Mouse (Mus musculus) G1E (cell line): ENCODE data around the gene Zfp853. TPM values are rescaled to one million over a fixed set of nuclear protein-coding genes. Genes with fewer than 3 reads are reported as not detected.

Source experiments
- ATAC-seq: 2 replicates; pipeline ENCODE4 v1.8.0; 2016; ENCODE audit warnings: mild to moderate bottlenecking; ENCODE audit not compliant: insufficient number of reproducible peaks, poor library complexity, low FRiP score, severe bottlenecking; ENCODE audit errors: extremely low read depth
- DNase-seq: peaks from one replicate; pipeline ENCODE4 v3.0.0; 2012; ENCODE audit warnings: low spot score
- H3K27me3 ChIP-seq: 2 replicates; pipeline ENCODE4 v1.6.1; 2012; ENCODE audit warnings: mild to moderate bottlenecking, low read length, inconsistent platforms; ENCODE audit not compliant: insufficient read depth
- H3K36me3 ChIP-seq: replicated peaks from 2 replicates; pipeline ENCODE3; 2012; ENCODE audit warnings: mild to moderate bottlenecking, inconsistent platforms
- H3K4me1 ChIP-seq: 2 replicates; pipeline ENCODE4 v1.6.1; 2012; ENCODE audit warnings: low read depth, low read length, inconsistent platforms, mixed read lengths; ENCODE audit not compliant: insufficient read depth
- H3K4me3 ChIP-seq: 2 replicates; pipeline ENCODE4 v1.5.1; 2012; ENCODE audit warnings: low read depth, mild to moderate bottlenecking, inconsistent platforms, low read length, moderate library complexity, mixed read lengths
- H3K9me3 ChIP-seq: replicated peaks from 2 replicates; pipeline ENCODE4 v1.6.1; 2012; ENCODE audit warnings: inconsistent platforms
- CTCF ChIP-seq: IDR thresholded peaks from 2 replicates; pipeline ENCODE4 v1.5.1; 2012; ENCODE audit warnings: low read depth, low read length, inconsistent platforms, mixed read lengths
- GATA1 ChIP-seq: IDR thresholded peaks from 2 replicates; pipeline ENCODE4 v1.6.1; 2012; ENCODE audit warnings: borderline replicate concordance, low read length, inconsistent platforms, mixed read lengths
- GATA2 ChIP-seq: IDR thresholded peaks from 2 replicates; pipeline ENCODE4 v1.6.1; 2012; ENCODE audit warnings: low read depth, low read length, inconsistent platforms, borderline replicate concordance
- POLR2AphosphoS5 ChIP-seq: IDR thresholded peaks from 2 replicates; pipeline ENCODE4 v1.6.1; 2012; ENCODE audit warnings: low read depth, low read length, inconsistent platforms; ENCODE audit not compliant: insufficient replicate concordance
- TAL1 ChIP-seq: conservative IDR thresholded peaks from 2 replicates; pipeline ENCODE4 v1.6.1; 2012; ENCODE audit warnings: low read depth, low read length, inconsistent platforms, mixed read lengths
- polyA plus RNA-seq: library from polyadenylated mRNA; stranded (reverse); fragments of >175 nt; gene quantifications from 2 replicates; pipeline ENCODE4 v1.2.3, GENCODE M21; 2012
- total RNA-seq, 2 experiments: library from RNA; stranded (forward) in 1 of 2; stranded (reverse) in 1 of 2; fragments of 200-1000 nt in 1 of 2; fragments of >200 nt in 1 of 2; fragmentation: Nextera tagmentation in 1 of 2; gene quantifications; 2 replicates each; pipeline ENCODE4 v1.2.3; 2014 to 2017

The Zfp853 gene
- total and polyA plus RNA-seq, 3 experiments, result 0.03 to 0.11 TPM; not detected in 1

- DNase-seq (no peak), ATAC-seq (no peak)
- peaks cover 6% of the 10 kb centered on the region for H3K36me3 ChIP-seq
- peaks cover 38% of the 10 kb centered on the region for H3K27me3 ChIP-seq
- H3K9me3 ChIP-seq, result peaks cover 9% of the 10 kb centered on the region
- no peaks in the 10 kb centered on the region; the same call in 1 of the 2 replicates for H3K4me1 ChIP-seq
- no peak for TF ChIP-seq CTCF
- no peak overlapping the region for H3K4me3 ChIP-seq
These were observed 5.6 kb downstream of the Zfp853 start for GRCm38 (mm10) chr5:143287774-143288328.

- DNase-seq (no peak), ATAC-seq (no peak; the same call in 1 of the 2 replicates)
- Histone ChIP-seq H3K9me3 (peaks cover 5% of the 10 kb centered on the region; the same call in 1 of the 2 replicates), H3K4me1 (no peaks in the 10 kb centered on the region; the same call in 1 of the 2 replicates), H3K27me3 (peaks cover 56% of the 10 kb centered on the region), H3K4me3 (no peak overlapping the region), H3K36me3 (peaks cover 4% of the 10 kb centered on the region)
- no peak for TF ChIP-seq GATA2
- no peak for TF ChIP-seq GATA1
- TF ChIP-seq TAL1, result no peak
These were observed 8.7 kb downstream of the Zfp853 start for GRCm38 (mm10) chr5:143284762-143285161.

- Histone ChIP-seq H3K36me3 (no peaks in the 10 kb centered on the region), H3K4me3 (no peak overlapping the region), H3K9me3 (no peaks in the 10 kb centered on the region), H3K27me3 (peaks cover 68% of the 10 kb centered on the region), H3K4me1 (peaks cover 17% of the 10 kb centered on the region)
- no peak for TF ChIP-seq GATA1
- no peak for TF ChIP-seq CTCF
- no peak for TF ChIP-seq POLR2AphosphoS5
- no peak for TF ChIP-seq GATA2
- no peak for TF ChIP-seq TAL1
- DNase-seq (no peak), ATAC-seq (no peak)
These were observed 14.2 kb downstream of the Zfp853 start for GRCm38 (mm10) chr5:143279247-143279646.

- DNase-seq, result no peak
These were observed 17.7 kb downstream of the Zfp853 start for GRCm38 (mm10) chr5:143275761-143276160.

GRCm38 (mm10) chr5:143272540-143273330 is 20.7 kb downstream of the Zfp853 start:
- H3K9me3 ChIP-seq, result no peaks in the 10 kb centered on the region
- H3K4me1 ChIP-seq, result peaks cover 67% of the 10 kb centered on the region
- peaks cover 25% of the 10 kb centered on the region for H3K27me3 ChIP-seq
- DNase-seq, result peak; percentile 70
- ATAC-seq, result peak; percentile 65; the same call in 1 of the 2 replicates
- TF ChIP-seq GATA1 (no peak), POLR2AphosphoS5 (no peak)
- H3K36me3 ChIP-seq, result peaks cover 12% of the 10 kb centered on the region
- H3K4me3 ChIP-seq, result peak overlapping the region; percentile 33; the same call in 1 of the 2 replicates

More at GRCm38 (mm10) chr5:143275761-143276160, 17.7 kb downstream of the Zfp853 start:
- TF ChIP-seq POLR2AphosphoS5, result no peak
- TF ChIP-seq CTCF, result no peak
- TF ChIP-seq GATA2, result no peak
- no peak for TF ChIP-seq GATA1
- TF ChIP-seq TAL1, result no peak
- Histone ChIP-seq H3K27me3 (peaks cover 49% of the 10 kb centered on the region), H3K4me3 (no peak overlapping the region), H3K36me3 (peaks cover 8% of the 10 kb centered on the region), H3K9me3 (no peaks in the 10 kb centered on the region), H3K4me1 (peaks cover 47% of the 10 kb centered on the region)
- no peak for ATAC-seq

- Histone ChIP-seq H3K9me3 (no peaks in the 10 kb centered on the region), H3K27me3 (peaks cover 19% of the 10 kb centered on the region), H3K36me3 (peaks cover 13% of the 10 kb centered on the region), H3K4me1 (peaks cover 72% of the 10 kb centered on the region), H3K4me3 (no peak overlapping the region; the same call in 1 of the 2 replicates)
- TF ChIP-seq POLR2AphosphoS5 (no peak), CTCF (no peak), GATA1 (no peak), TAL1 (no peak)
- ATAC-seq (no peak), DNase-seq (no peak)
These were observed 21.3 kb downstream of the Zfp853 start for GRCm38 (mm10) chr5:143272108-143272507.

- Histone ChIP-seq H3K4me1 (peaks cover 76% of the 10 kb centered on the region), H3K27me3 (peaks cover 16% of the 10 kb centered on the region; the same call in 1 of the 2 replicates), H3K36me3 (peaks cover 13% of the 10 kb centered on the region), H3K9me3 (no peaks in the 10 kb centered on the region), H3K4me3 (no peak overlapping the region)
- TF ChIP-seq GATA1 (no peak), TAL1 (no peak), GATA2 (no peak), CTCF (no peak), POLR2AphosphoS5 (no peak)
- no peak for ATAC-seq
- DNase-seq, result no peak
These were observed 21.8 kb downstream of the Zfp853 start for GRCm38 (mm10) chr5:143271642-143272041.
